Mouse (Mus musculus) MEL (cell line): ENCODE measurements around the gene Cd38. TPM values are rescaled to one million over a fixed set of nuclear protein-coding genes. Genes with fewer than 3 reads are reported as not detected.

Experiments used
- DNase-seq: peaks from one replicate; pipeline ENCODE4 v3.0.0; 2011; ENCODE audit warnings: low read depth, low spot score
- H3K27ac ChIP-seq: 2 replicates; pipeline ENCODE4 v1.5.1; 2012; ENCODE audit warnings: low read depth, mild to moderate bottlenecking, control low read depth, low read length, moderate library complexity; ENCODE audit not compliant: control insufficient read depth
- H3K27me3 ChIP-seq, 2 experiments: fragments of 150-350 bp in 1 of 2; sonication (generic) in 1 of 2; 2 replicates each; pipeline ENCODE4 v1.6.1; 2012; ENCODE audit warnings: low read length in 2 of 2, mild to moderate bottlenecking in 2 of 2, improper control_type of control experiment in 1 of 2, moderate library complexity in 1 of 2; ENCODE audit not compliant: insufficient read depth in 2 of 2, control insufficient read depth in 1 of 2
- H3K36me3 ChIP-seq, 2 experiments: 2 replicates each; pipeline ENCODE4 v1.6.1; 2012 to 2014; ENCODE audit warnings: low read length in 2 of 2, improper control_type of control experiment in 1 of 2, inconsistent platforms in 1 of 2, mild to moderate bottlenecking in 1 of 2; ENCODE audit not compliant: insufficient read depth in 2 of 2, control insufficient read depth in 1 of 2
- H3K4me1 ChIP-seq, 2 experiments: fragments of 150-350 bp in 1 of 2; sonication (generic) in 1 of 2; 2 replicates each; pipeline ENCODE4 v1.6.1; 2012; ENCODE audit warnings: low read length in 2 of 2, improper control_type of control experiment in 1 of 2, mild to moderate bottlenecking in 1 of 2; ENCODE audit not compliant: insufficient read depth in 2 of 2, control insufficient read depth in 1 of 2
- H3K4me3 ChIP-seq, 2 experiments: fragments of 150-350 bp in 1 of 2; sonication (generic) in 1 of 2; 2 replicates each; pipeline ENCODE4 v1.5.1; 2012; ENCODE audit warnings: low read depth in 2 of 2, low read length in 2 of 2, mild to moderate bottlenecking in 2 of 2, moderate library complexity in 2 of 2, control low read depth in 1 of 2, improper control_type of control experiment in 1 of 2; ENCODE audit not compliant: control insufficient read depth in 1 of 2, insufficient read depth in 1 of 2
- H3K79me2 ChIP-seq: 2 replicates; pipeline ENCODE4 v1.6.1; 2012; ENCODE audit warnings: mild to moderate bottlenecking, low read length, moderate library complexity; ENCODE audit not compliant: control insufficient read depth, poor library complexity, insufficient read depth
- H3K9ac ChIP-seq: 2 replicates; pipeline ENCODE4 v1.6.1; 2012; ENCODE audit warnings: low read depth, mild to moderate bottlenecking, control low read depth, low read length, moderate library complexity; ENCODE audit not compliant: control insufficient read depth, poor library complexity, severe bottlenecking
- H3K9me3 ChIP-seq: fragments of 150-350 bp; sonication (generic); replicated peaks from 2 replicates; pipeline ENCODE4 v1.6.1; 2012; ENCODE audit warnings: mild to moderate bottlenecking, low read length, improper control_type of control experiment, moderate library complexity; ENCODE audit not compliant: insufficient read depth
- CTCF ChIP-seq, 3 experiments: IDR thresholded peaks in 2 of 3; conservative IDR thresholded peaks in 1 of 3; 2 replicates each; pipeline ENCODE4 v1.5.1; 2011 to 2012; ENCODE audit warnings: low read length in 3 of 3, low read depth in 2 of 3, mild to moderate bottlenecking in 2 of 3, improper control_type of control experiment in 1 of 3, inconsistent platforms in 1 of 3, mixed read lengths in 1 of 3, moderate library complexity in 1 of 3; ENCODE audit not compliant: control insufficient read depth in 1 of 3, insufficient read depth in 1 of 3, poor library complexity in 1 of 3, severe bottlenecking in 1 of 3
- EP300 ChIP-seq, 2 experiments: IDR thresholded peaks; 2 replicates each; pipeline ENCODE4 v1.6.1; 2011; ENCODE audit warnings: improper control_type of control experiment in 2 of 2, low read length in 2 of 2, low read depth in 1 of 2, mild to moderate bottlenecking in 1 of 2
- GATA1 ChIP-seq: IDR thresholded peaks from 2 replicates; pipeline ENCODE4 v1.6.1; 2011; ENCODE audit warnings: low read depth, low read length, improper control_type of control experiment
- JUND ChIP-seq: IDR thresholded peaks from 2 replicates; pipeline ENCODE4 v1.6.1; 2011; ENCODE audit warnings: low read depth, mild to moderate bottlenecking, improper control_type of control experiment, low read length
- KAT2A ChIP-seq: conservative IDR thresholded peaks from 2 replicates; pipeline ENCODE4 v1.6.1; 2012; ENCODE audit warnings: low read depth, low read length, improper control_type of control experiment, inconsistent platforms
- MAFK ChIP-seq: IDR thresholded peaks from 2 replicates; pipeline ENCODE4 v1.6.1; 2011; ENCODE audit warnings: low read depth, mild to moderate bottlenecking, low read length, improper control_type of control experiment, borderline replicate concordance
- MAZ ChIP-seq: IDR thresholded peaks from 2 replicates; pipeline ENCODE4 v1.6.1; 2012; ENCODE audit warnings: low read depth, mild to moderate bottlenecking, inconsistent platforms, low read length, improper control_type of control experiment
- MXI1 ChIP-seq: IDR thresholded peaks from 2 replicates; pipeline ENCODE4 v1.6.1; 2011; ENCODE audit warnings: mild to moderate bottlenecking, low read depth, low read length, improper control_type of control experiment
- POLR2A ChIP-seq, 2 experiments: IDR thresholded peaks; 2 replicates each; pipeline ENCODE4 v1.6.1; 2011 to 2012; ENCODE audit warnings: low read length in 2 of 2, mild to moderate bottlenecking in 2 of 2, control low read depth in 1 of 2, improper control_type of control experiment in 1 of 2, low read depth in 1 of 2, moderate library complexity in 1 of 2; ENCODE audit not compliant: control insufficient read depth in 1 of 2, insufficient read depth in 1 of 2, poor library complexity in 1 of 2
- POLR2AphosphoS2 ChIP-seq: IDR thresholded peaks from 2 replicates; pipeline ENCODE4 v1.6.1; 2011; ENCODE audit warnings: low read length, improper control_type of control experiment
- RAD21 ChIP-seq: IDR thresholded peaks from 2 replicates; pipeline ENCODE4 v1.6.1; 2011; ENCODE audit warnings: mild to moderate bottlenecking, low read depth, low read length, improper control_type of control experiment
- RCOR1 ChIP-seq: IDR thresholded peaks from 2 replicates; pipeline ENCODE4 v1.6.1; 2012; ENCODE audit warnings: low read depth, mild to moderate bottlenecking, inconsistent platforms, low read length, improper control_type of control experiment
- SMC3 ChIP-seq: IDR thresholded peaks from 2 replicates; pipeline ENCODE4 v1.6.1; 2011; ENCODE audit warnings: low read depth, low read length, improper control_type of control experiment
- TAL1 ChIP-seq: IDR thresholded peaks from 2 replicates; pipeline ENCODE4 v1.6.1; 2012; ENCODE audit warnings: mild to moderate bottlenecking, inconsistent platforms, low read length, moderate library complexity, mixed read lengths
- TBP ChIP-seq: IDR thresholded peaks from 2 replicates; pipeline ENCODE4 v1.8.0; 2011; ENCODE audit warnings: low read depth, low read length, improper control_type of control experiment
- TCF12 ChIP-seq: IDR thresholded peaks from 2 replicates; pipeline ENCODE4 v1.6.1; 2014; ENCODE audit warnings: low read depth, mild to moderate bottlenecking, inconsistent platforms, low read length, improper control_type of control experiment, moderate library complexity
- UBTF ChIP-seq: IDR thresholded peaks from 2 replicates; pipeline ENCODE4 v1.6.1; 2012; ENCODE audit warnings: low read depth, mild to moderate bottlenecking, inconsistent platforms, low read length, improper control_type of control experiment, moderate library complexity, borderline replicate concordance; ENCODE audit not compliant: insufficient read depth
- ZC3H11A ChIP-seq: IDR thresholded peaks from 2 replicates; pipeline ENCODE4 v1.6.1; 2012; ENCODE audit warnings: low read depth, mild to moderate bottlenecking, inconsistent platforms, low read length, improper control_type of control experiment
- ZKSCAN1 ChIP-seq: IDR thresholded peaks from 2 replicates; pipeline ENCODE4 v1.6.1; 2012; ENCODE audit warnings: low read depth, mild to moderate bottlenecking, inconsistent platforms, low read length, improper control_type of control experiment, moderate library complexity
- ZMIZ1 ChIP-seq: IDR thresholded peaks from 2 replicates; pipeline ENCODE4 v1.6.1; 2012; ENCODE audit warnings: low read depth, mild to moderate bottlenecking, inconsistent platforms, low read length, improper control_type of control experiment, moderate library complexity
- polyA plus RNA-seq, 2 experiments: library from polyadenylated mRNA; stranded (reverse) in 1 of 2; unstranded in 1 of 2; fragments of >175 nt in 1 of 2; fragments of >200 nt in 1 of 2; gene quantifications; 2 replicates each; pipeline versions ENCODE4 v1.2.1 to v1.2.4; 2012; ENCODE audit warnings: low replicate concordance in 2 of 2, low read depth in 1 of 2; ENCODE audit not compliant: insufficient read length in 2 of 2, insufficient read depth in 1 of 2, missing spikeins in 1 of 2
- total RNA-seq: library from RNA; depleted of rRNA; stranded (reverse); fragments of 300-350 nt; gene quantifications from 2 replicates; pipeline ENCODE4 v1.2.3, GENCODE M21; 2012; rRNA removed

Gene Cd38
- total and polyA plus RNA-seq, 3 experiments, result not detected

GRCm38 (mm10) chr5:43961056-43961455 is 92.7 kb downstream of the Cd38 start:
- Histone ChIP-seq H3K4me1 (no peaks in the 10 kb centered on the region), H3K9me3 (no peaks in the 10 kb centered on the region), H3K36me3 (no peaks in the 10 kb centered on the region), H3K4me3 (no peak overlapping the region), H3K79me2 (no peaks in the 10 kb centered on the region), H3K9ac (no peak overlapping the region)
- DNase-seq, result no peak
- TF ChIP-seq RAD21, result no peak
- no peak for TF ChIP-seq ZKSCAN1
- TF ChIP-seq KAT2A, result no peak
- no peak for TF ChIP-seq MXI1
- no peak for TF ChIP-seq JUND
- no peak for TF ChIP-seq RCOR1
- no peak for TF ChIP-seq CTCF (IDR thresholded peaks at IDR 0.05 in 2 of 3, conservative IDR thresholded peaks at IDR 0.05 in 1 of 3; ENCODE audit: control insufficient read depth in 1 of 3, insufficient read depth in 1 of 3, low read depth in 2 of 3, low read length in 3 of 3, poor library complexity in 1 of 3, severe bottlenecking in 1 of 3)
- no peak for TF ChIP-seq MAFK
- no peak for TF ChIP-seq GATA1
- no peak for TF ChIP-seq ZMIZ1
- no peak for TF ChIP-seq UBTF
- TF ChIP-seq SMC3, result no peak
- no peak for TF ChIP-seq MAZ
- no peak for TF ChIP-seq POLR2A (IDR thresholded peaks at IDR 0.05; ENCODE audit: control insufficient read depth in 1 of 2, insufficient read depth in 1 of 2, low read depth in 1 of 2, low read length in 2 of 2, poor library complexity in 1 of 2)
- no peak for TF ChIP-seq EP300 (IDR thresholded peaks at IDR 0.05; ENCODE audit: low read depth in 1 of 2, low read length in 2 of 2)
- no peak for TF ChIP-seq POLR2AphosphoS2
- no peak for TF ChIP-seq TCF12
- TF ChIP-seq TBP, result no peak
- TF ChIP-seq ZC3H11A, result no peak
- no peak for TF ChIP-seq TAL1
- TF ChIP-seq, all 39 proteins: peak for 0
- no peak overlapping the region for H3K27ac ChIP-seq
- no peaks in the 10 kb centered on the region for H3K27me3 ChIP-seq

Other genes starting within 250 kb of the Cd38 start
- not detected in 2 replicates for gene Cc2d2a, start 206.2 kb upstream of the Cd38 start, total RNA-seq
- gene Cc2d2a, start 206.2 kb upstream of the Cd38 start, polyA plus RNA-seq, result not detected
- not detected in 2 replicates for gene Bst1, start 49.7 kb upstream of the Cd38 start, total RNA-seq
- not detected for gene Bst1, start 49.7 kb upstream of the Cd38 start, polyA plus RNA-seq
- 25.7 and 29.4 TPM in 2 replicates for gene Fbxl5, start 46.9 kb upstream of the Cd38 start, total RNA-seq
- gene Fbxl5, start 46.9 kb upstream of the Cd38 start, polyA plus RNA-seq, result 10 to 100 TPM in 1 of 2 experiments, not detected in 1; 22.8 TPM
- 2.9 and 3.0 TPM in 2 replicates for gene Gm7879, start 44.6 kb downstream of the Cd38 start, total RNA-seq
- not detected for gene Gm7879, start 44.6 kb downstream of the Cd38 start, polyA plus RNA-seq
- gene Fgfbp1, start 113.2 kb downstream of the Cd38 start, total RNA-seq, result not detected in 2 replicates
- gene Fgfbp1, start 113.2 kb downstream of the Cd38 start, polyA plus RNA-seq, result not detected
- not detected in 2 replicates for gene Prom1, start 233.5 kb downstream of the Cd38 start, total RNA-seq
- gene Prom1, start 233.5 kb downstream of the Cd38 start, polyA plus RNA-seq, result not detected